Mouse (Mus musculus): Measurements from ENCODE around the gene Gdf10.

The Gdf10 gene

DNA sequence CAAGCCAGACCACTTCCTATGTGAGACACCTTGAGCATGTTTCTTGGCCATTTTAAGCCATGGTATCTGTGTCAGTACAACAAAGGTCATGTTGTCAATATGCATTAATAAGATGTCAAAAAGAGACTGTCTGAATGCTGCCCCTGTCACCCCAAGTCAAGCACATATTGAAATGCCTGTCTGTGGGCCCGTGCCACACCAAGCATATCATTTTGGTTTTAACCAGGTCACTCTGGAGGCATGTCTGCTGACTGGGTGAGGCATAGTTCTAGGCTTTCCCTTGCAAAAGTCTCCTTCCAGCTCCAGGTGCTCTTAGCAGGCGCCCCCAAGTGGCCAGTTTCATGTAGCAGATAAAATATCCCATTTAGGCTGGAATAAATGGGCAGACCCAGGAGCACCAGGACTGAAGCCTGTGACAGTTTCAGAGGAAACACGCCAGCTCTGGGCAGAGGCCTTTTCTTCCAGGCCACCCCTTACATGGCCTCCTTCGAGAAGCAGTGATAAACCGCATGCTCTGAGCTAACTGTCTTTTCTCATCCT, 10.5 kb downstream of the Gdf10 start:
- no peak for DNase-seq (ENCODE audit: extremely low read depth, low read depth, low spot score)

GRCm38 (mm10) chr14:33939117-33939516, 15.7 kb downstream of the Gdf10 start:
- no peak for DNase-seq (ENCODE audit: extremely low read depth, low read depth, low spot score)

- no peak for DNase-seq (ENCODE audit: extremely low read depth, low read depth, low spot score)
Observed at GRCm38 (mm10) chr14:33940739-33941138, 17.4 kb downstream of the Gdf10 start, which contains the start of gene Gdf2. Gene Gdf2, plus strand, starts transcription at chr14:33941039.

GRCm38 (mm10) chr14:33942222-33942621, 18.8 kb downstream of the Gdf10 start:
- no peak for DNase-seq (ENCODE audit: extremely low read depth, low read depth, low spot score)

DNA sequence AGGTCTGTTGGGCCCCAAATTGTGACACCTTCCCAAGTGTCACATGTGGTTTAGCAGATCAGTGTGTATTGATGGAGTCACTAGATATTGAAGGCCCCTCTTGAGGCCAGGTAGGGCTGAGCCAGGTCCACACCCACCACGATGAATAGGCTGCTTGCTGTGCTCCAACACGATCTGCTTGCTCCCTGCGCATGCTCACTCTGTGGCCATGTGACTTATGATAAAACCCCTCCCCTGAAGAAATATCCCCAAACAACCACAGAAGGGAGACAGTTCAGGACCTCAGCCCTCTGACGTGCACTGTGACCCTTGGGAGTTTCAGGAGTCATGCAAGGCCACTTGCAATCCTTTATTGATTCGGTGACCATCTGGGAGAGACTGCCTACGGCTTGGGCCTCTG, 22.7 kb downstream of the Gdf10 start:
- no peak for DNase-seq (ENCODE audit: extremely low read depth, low read depth, low spot score)

DNA sequence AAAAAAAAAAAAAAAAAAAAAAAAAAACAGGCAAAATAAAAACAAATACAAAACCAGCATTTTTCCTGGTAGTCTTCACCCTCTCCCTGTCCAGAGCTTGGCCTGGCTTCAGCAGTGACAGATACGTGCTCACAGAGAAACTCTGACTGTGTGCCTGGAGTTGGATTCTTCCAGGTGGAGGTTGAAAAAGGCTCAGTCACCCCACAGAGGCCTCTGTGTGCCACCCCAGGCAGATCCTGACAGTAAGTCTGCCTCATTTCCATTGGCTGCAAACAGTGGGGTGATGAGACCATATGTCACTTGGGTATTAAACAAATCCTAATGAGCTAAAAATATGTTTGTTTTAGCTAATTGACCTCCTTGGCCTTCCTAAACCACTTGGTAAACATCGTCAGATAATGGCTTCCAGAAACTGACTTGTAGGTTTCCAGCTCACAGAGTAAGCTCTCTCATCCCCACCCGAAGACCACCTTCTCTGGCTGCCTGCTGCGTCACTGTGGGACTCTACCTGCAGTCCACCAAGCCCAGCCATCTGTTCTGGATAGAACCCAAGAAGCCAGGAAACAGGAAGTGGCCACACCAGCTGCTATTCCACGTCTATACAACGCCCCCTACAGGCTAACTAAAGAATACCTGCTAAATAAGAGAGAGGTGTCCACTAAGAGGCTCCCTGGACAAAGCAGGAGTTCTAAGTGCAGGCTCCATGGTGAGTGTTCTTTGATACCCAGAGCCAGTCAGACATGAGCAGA, 29.0 kb downstream of the Gdf10 start:
- no peak for DNase-seq (ENCODE audit: extremely low read depth, low read depth, low spot score)

GRCm38 (mm10) chr14:33953761-33954160, 30.4 kb downstream of the Gdf10 start, which contains the start of gene Rbp3:
Gene Rbp3, plus strand, starts transcription at chr14:33954003.
- no peak for DNase-seq (ENCODE audit: extremely low read depth, low read depth, low spot score)

DNA sequence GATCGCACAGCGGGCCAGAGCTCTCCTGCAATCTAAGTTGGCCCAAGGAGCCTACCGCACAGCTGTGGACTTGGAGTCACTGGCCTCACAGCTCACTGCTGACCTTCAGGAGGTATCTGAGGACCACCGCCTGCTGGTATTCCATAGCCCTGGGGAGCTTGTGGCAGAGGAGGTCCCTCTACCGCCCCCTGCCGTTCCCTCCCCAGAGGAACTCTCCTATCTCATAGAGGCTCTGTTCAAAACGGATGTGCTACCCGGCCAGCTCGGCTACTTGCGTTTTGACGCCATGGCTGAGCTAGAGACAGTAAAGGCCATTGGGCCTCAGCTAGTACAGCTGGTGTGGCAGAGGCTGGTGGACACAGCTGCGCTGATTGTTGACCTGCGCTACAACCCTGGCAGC, 32.7 kb downstream of the Gdf10 start:
- DNase-seq (ENCODE audit: extremely low read depth, low read depth, low spot score) = no peak

DNA sequence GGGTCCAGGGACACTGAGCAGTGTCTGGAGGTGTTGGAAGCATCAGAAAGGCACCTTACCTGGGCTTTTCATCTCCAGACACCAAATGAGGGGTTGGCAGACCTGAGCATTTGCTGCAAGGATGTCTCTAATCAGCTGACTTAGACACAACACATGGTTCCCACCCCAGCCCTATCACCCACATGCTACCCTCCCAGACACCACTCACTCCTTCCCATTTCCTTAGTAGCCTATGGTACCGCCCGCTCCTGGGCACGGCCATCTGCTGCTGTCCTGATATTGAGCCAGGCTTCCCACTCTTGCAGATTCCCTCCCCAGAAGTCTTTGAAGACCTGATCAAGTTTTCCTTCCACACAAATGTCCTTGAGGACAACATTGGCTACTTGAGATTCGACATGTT, 34.8 kb downstream of the Gdf10 start:
- no peak for DNase-seq (ENCODE audit: extremely low read depth, low read depth, low spot score)

DNA sequence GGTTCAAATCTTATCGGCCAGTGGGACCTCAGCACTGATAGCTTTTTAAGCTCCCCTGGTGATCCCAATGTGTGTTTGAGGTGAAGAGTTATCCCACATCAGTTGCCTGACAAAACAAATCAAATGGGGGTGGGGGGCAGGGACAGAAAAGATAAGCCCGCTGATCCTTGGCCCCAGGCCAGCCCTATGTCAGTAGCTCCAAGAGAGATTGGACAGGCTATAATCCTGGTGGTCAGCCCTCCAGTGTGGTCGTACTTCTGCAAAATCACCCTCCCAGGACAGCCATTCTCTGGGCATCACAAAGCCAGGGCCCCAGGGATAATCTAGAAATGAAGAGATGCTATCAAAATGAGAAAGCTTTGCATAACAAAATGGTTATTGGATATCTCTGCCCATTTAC, 35.5 kb downstream of the Gdf10 start:
- no peak for DNase-seq (ENCODE audit: extremely low read depth, low read depth, low spot score)

- DNase-seq (ENCODE audit: extremely low read depth, low read depth, low spot score) = no peak
Observed at GRCm38 (mm10) chr14:33959341-33959740, 36.0 kb downstream of the Gdf10 start.

DNA sequence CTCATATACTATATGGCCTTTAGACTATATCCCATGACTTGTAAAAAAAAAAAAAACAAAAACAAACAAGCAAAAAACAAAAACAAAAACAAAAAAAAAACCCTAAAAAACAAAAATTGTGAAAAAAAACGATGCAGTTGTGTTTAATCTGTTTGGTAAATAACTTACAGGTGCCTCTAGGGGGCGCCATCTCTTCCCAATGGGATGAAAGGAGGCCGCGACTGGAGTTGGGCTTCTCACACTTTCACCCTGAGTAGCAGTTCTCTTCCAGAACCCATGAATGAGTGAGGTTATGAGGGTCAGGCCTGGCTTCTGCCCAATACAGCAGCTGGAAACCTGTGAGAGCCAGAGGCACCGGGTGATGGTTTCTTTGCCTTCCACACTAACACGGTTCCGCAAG, 42.3 kb downstream of the Gdf10 start:
- DNase-seq (ENCODE audit: extremely low read depth, low read depth, low spot score) = no peak

GRCm38 (mm10) chr14:33972679-33973078, 49.3 kb downstream of the Gdf10 start:
- DNase-seq (ENCODE audit: extremely low read depth, low read depth, low spot score) = no peak

GRCm38 (mm10) chr14:33974752-33975151, 51.4 kb downstream of the Gdf10 start:
- no peak for DNase-seq (ENCODE audit: extremely low read depth, low read depth, low spot score)

- no peak for DNase-seq (ENCODE audit: extremely low read depth, low read depth, low spot score)
Observed at GRCm38 (mm10) chr14:33977748-33978147, 54.4 kb downstream of the Gdf10 start.

DNA sequence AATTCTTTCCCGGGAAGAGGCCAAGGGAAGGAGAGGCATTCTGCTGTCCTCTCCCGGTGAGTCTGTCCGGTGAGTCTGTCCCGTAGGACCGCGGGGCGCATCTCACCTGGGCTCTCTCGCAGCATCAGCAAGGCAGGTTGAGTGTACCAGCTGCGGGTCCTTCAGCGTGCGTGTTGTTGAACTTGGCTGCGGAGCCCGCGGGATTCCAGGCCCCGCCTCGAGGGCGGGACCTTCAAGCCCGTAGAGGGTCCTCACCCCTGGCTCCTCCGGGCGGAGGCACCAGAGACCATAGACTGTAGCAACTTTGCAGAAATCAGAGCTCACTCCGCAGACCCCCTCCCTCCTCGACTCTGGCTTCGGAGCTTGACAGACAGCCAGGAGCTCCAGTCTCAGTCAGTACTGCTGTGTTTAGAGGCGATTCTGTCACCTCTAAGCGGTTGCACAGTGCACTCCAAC, 55.2 kb downstream of the Gdf10 start, which contains the start of gene Zfp488:
TSS of gene Zfp488 (minus strand) at position 161 of the 456 bp plus-strand sequence.
- no peak for DNase-seq (ENCODE audit: extremely low read depth, low read depth, low spot score)
